Mouse (Mus musculus) embryonic facial prominence, embryonic 15.5 days (tissue): ENCODE results near the gene Zfp619. TPM values are rescaled to one million over a fixed set of nuclear protein-coding genes. Genes with fewer than 3 reads are reported as not detected.

Source experiments
- ATAC-seq: fragments of 200-750 bp; cut with Nextera tagmentation; 2 replicates; pipeline ENCODE4 v1.8.0; 2017; ENCODE audit warnings: low read depth, moderate TSS enrichment; ENCODE audit not compliant: insufficient number of reproducible peaks, low FRiP score, low TSS enrichment
- H3K27ac ChIP-seq: fragments of 300-500 bp; sonication (generic); replicated peaks from 2 replicates; pipeline ENCODE4 v1.5.1; 2015; ENCODE audit warnings: mild to moderate bottlenecking, inconsistent platforms
- H3K27me3 ChIP-seq: fragments of 300-500 bp; sonication (generic); 2 replicates; pipeline ENCODE4 v1.6.1; 2015; ENCODE audit warnings: inconsistent platforms
- H3K36me3 ChIP-seq: fragments of 300-500 bp; sonication (generic); 2 replicates; pipeline ENCODE4 v1.6.1; 2015; ENCODE audit warnings: mild to moderate bottlenecking, inconsistent platforms
- H3K4me1 ChIP-seq: fragments of 300-500 bp; sonication (generic); 2 replicates; pipeline ENCODE4 v1.6.1; 2015; ENCODE audit warnings: inconsistent platforms
- H3K4me2 ChIP-seq: fragments of 300-500 bp; sonication (generic); replicated peaks from 2 replicates; pipeline ENCODE4 v1.6.1; 2015; ENCODE audit warnings: mild to moderate bottlenecking, inconsistent platforms
- H3K4me3 ChIP-seq: fragments of 300-500 bp; sonication (generic); replicated peaks from 2 replicates; pipeline ENCODE4 v1.5.1; 2015; ENCODE audit warnings: mild to moderate bottlenecking, inconsistent platforms
- H3K9ac ChIP-seq: fragments of 300-500 bp; sonication (generic); 2 replicates; pipeline ENCODE4 v1.6.1; 2015; ENCODE audit warnings: inconsistent platforms
- H3K9me3 ChIP-seq: fragments of 300-500 bp; sonication (generic); replicated peaks from 2 replicates; pipeline ENCODE4 v1.6.1; 2016; ENCODE audit warnings: inconsistent platforms
- WGBS: fragments of 180-500 bp; shearing (Covaris S2); methylation state at CpG from one replicate; pipeline ENCODE4 v1.1.7; 2015; 5-methylcytosine and 5-hydroxymethylcytosine counted together
- polyA plus RNA-seq: library from polyadenylated mRNA; unstranded; fragments of >200 nt; fragmentation: Nextera tagmentation; extraction: Ambion mirVana; gene quantifications from 2 replicates; pipeline ENCODE4 v1.2.1, GENCODE M21; 2015

Zfp619 gene
- polyA plus RNA-seq, result 1.6 and 1.7 TPM in 2 replicates

- H3K27ac ChIP-seq, result peak within 1 kb of the TSS; percentile 99
- no peaks in the 10 kb centered on the region for H3K4me1 ChIP-seq
- H3K4me2 ChIP-seq, result peak within 1 kb of the TSS; percentile 46
- H3K9me3 ChIP-seq, result no peaks in the 10 kb centered on the region
- under 1% methylated on average over 43 of the region's 43 CpGs for WGBS
- ATAC-seq, result peak; percentile 99
- H3K27me3 ChIP-seq, result no peaks in the 10 kb centered on the region
- H3K36me3 ChIP-seq, result no peaks in the 10 kb centered on the region
- peak within 1 kb of the TSS; percentile 72 for H3K4me3 ChIP-seq
- peak within 1 kb of the TSS; percentile 80 for H3K9ac ChIP-seq
These were observed at the start of gene Zfp619 for GRCm38 (mm10) chr7:39517616-39518177. TSS of gene Zfp619 (plus strand) at chr7:39517766.

GRCm38 (mm10) chr7:39479013-39479412, 38.6 kb upstream of the Zfp619 start:
- H3K36me3 ChIP-seq, result peaks cover 28% of the 10 kb centered on the region
- H3K4me2 ChIP-seq, result no peak overlapping the region
- H3K4me1 ChIP-seq, result no peaks in the 10 kb centered on the region
- H3K9ac ChIP-seq, result no peak overlapping the region
- no peaks in the 10 kb centered on the region for H3K27me3 ChIP-seq
- H3K27ac ChIP-seq, result no peak overlapping the region
- ATAC-seq, result no peak
- WGBS, result 88% methylated on average over 2 of the region's 2 CpGs
- no peak overlapping the region for H3K4me3 ChIP-seq
- H3K9me3 ChIP-seq, result peaks cover 7% of the 10 kb centered on the region; the same call in 1 of the 2 replicates

DNA sequence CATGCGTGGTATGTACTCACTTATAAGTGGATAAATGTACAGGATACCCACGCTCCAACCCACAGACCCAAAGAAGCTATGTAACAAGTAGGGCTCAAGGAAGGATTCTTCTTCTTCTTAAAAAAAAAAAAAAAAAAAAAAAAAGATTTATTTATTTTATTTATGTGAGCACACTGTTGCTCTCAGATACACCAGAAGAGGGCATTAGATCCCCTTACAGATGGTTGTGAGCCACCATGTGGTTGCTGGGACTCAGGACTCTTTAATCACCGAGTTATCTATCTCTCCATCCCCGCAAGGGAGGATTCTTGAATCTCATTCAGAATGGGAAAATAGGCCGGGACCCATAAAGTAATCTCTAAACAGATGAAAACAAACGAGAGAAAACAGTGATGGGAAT, 33.2 kb upstream of the Zfp619 start:
- Histone ChIP-seq H3K4me1 (no peaks in the 10 kb centered on the region), H3K9ac (no peak overlapping the region), H3K36me3 (no peaks in the 10 kb centered on the region), H3K27me3 (no peaks in the 10 kb centered on the region), H3K27ac (no peak overlapping the region), H3K9me3 (no peaks in the 10 kb centered on the region), H3K4me3 (no peak overlapping the region), H3K4me2 (no peak overlapping the region)
- WGBS, result 56% methylated on average over 6 of the region's 6 CpGs
- no peak for ATAC-seq

GRCm38 (mm10) chr7:39487159-39487853, 30.3 kb upstream of the Zfp619 start:
- ATAC-seq, result no peak; the same call in 1 of the 2 replicates
- Histone ChIP-seq H3K4me2 (peak overlapping the region; percentile 84), H3K9ac (peak overlapping the region; percentile 57), H3K27ac (no peak overlapping the region), H3K27me3 (no peaks in the 10 kb centered on the region), H3K9me3 (no peaks in the 10 kb centered on the region), H3K4me3 (peak overlapping the region; percentile 53), H3K4me1 (no peaks in the 10 kb centered on the region), H3K36me3 (no peaks in the 10 kb centered on the region)
- 12% methylated on average over 23 of the region's 23 CpGs for WGBS

GRCm38 (mm10) chr7:39487854-39488205, 29.7 kb upstream of the Zfp619 start:
- WGBS, result 34% methylated on average over 9 of the region's 9 CpGs
- Histone ChIP-seq H3K27me3 (no peaks in the 10 kb centered on the region), H3K4me2 (peak overlapping the region; percentile 84), H3K27ac (no peak overlapping the region), H3K9me3 (no peaks in the 10 kb centered on the region), H3K9ac (peak overlapping the region; percentile 57; the same call in 1 of the 2 replicates), H3K4me1 (no peaks in the 10 kb centered on the region), H3K4me3 (peak overlapping the region; percentile 53), H3K36me3 (no peaks in the 10 kb centered on the region)
- no peak for ATAC-seq

- Histone ChIP-seq H3K36me3 (peaks cover 11% of the 10 kb centered on the region; the same call in 1 of the 2 replicates), H3K4me2 (no peak overlapping the region), H3K4me1 (no peaks in the 10 kb centered on the region), H3K9ac (no peak overlapping the region), H3K27me3 (no peaks in the 10 kb centered on the region), H3K9me3 (peaks cover 9% of the 10 kb centered on the region; the same call in 1 of the 2 replicates), H3K27ac (no peak overlapping the region), H3K4me3 (no peak overlapping the region)
- WGBS, result 75% methylated on average over 3 of the region's 3 CpGs
- no peak for ATAC-seq
These were observed 22.9 kb upstream of the Zfp619 start for GRCm38 (mm10) chr7:39494646-39495045.

DNA sequence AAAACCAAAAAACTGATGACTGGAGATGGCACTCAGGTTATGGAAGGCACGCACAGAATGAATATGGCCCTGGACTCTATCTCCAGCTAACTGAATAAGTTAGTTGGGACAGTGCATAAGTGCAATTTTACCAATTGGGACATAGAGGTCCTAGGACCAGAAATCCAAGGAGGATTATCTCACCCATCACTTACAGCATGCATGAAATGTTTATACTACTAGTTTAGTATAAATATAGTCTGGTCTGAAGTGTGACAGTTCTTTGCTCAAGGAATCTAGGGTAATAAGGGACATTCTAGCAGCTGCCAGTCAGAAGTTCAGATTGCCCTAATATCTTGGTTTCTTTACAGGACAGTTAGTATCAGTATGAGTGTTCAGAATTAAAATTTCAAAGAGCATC, 13.5 kb upstream of the Zfp619 start:
- H3K9me3 ChIP-seq, result no peaks in the 10 kb centered on the region
- H3K4me1 ChIP-seq, result no peaks in the 10 kb centered on the region
- H3K27ac ChIP-seq, result no peak overlapping the region
- no peak overlapping the region for H3K9ac ChIP-seq
- WGBS, result 87% methylated on average over 1 of the region's 1 CpGs
- H3K4me2 ChIP-seq, result no peak overlapping the region
- no peaks in the 10 kb centered on the region; the same call in 1 of the 2 replicates for H3K36me3 ChIP-seq
- ATAC-seq, result no peak
- H3K27me3 ChIP-seq, result no peaks in the 10 kb centered on the region
- no peak overlapping the region for H3K4me3 ChIP-seq

GRCm38 (mm10) chr7:39518362-39518761, 796 bp downstream of the Zfp619 start:
- H3K36me3 ChIP-seq, result no peaks in the 10 kb centered on the region
- no peaks in the 10 kb centered on the region for H3K4me1 ChIP-seq
- H3K4me3 ChIP-seq, result peak overlapping the region; percentile 72
- no peak overlapping the region for H3K9ac ChIP-seq
- H3K27ac ChIP-seq, result no peak overlapping the region
- WGBS, result 86% methylated on average over 12 of the region's 12 CpGs
- no peaks in the 10 kb centered on the region for H3K9me3 ChIP-seq
- no peaks in the 10 kb centered on the region for H3K27me3 ChIP-seq
- peak overlapping the region; percentile 46; the same call in 1 of the 2 replicates for H3K4me2 ChIP-seq
- ATAC-seq, result no peak

GRCm38 (mm10) chr7:39523703-39524424, 6.3 kb downstream of the Zfp619 start:
- ATAC-seq, result no peak
- H3K36me3 ChIP-seq, result no peaks in the 10 kb centered on the region
- H3K27me3 ChIP-seq, result no peaks in the 10 kb centered on the region
- H3K4me1 ChIP-seq, result no peaks in the 10 kb centered on the region
- no peak overlapping the region for H3K9ac ChIP-seq
- 84% methylated on average over 1 of the region's 1 CpGs for WGBS
- no peaks in the 10 kb centered on the region for H3K9me3 ChIP-seq
- no peak overlapping the region for H3K27ac ChIP-seq
- H3K4me2 ChIP-seq, result no peak overlapping the region
- H3K4me3 ChIP-seq, result no peak overlapping the region

DNA sequence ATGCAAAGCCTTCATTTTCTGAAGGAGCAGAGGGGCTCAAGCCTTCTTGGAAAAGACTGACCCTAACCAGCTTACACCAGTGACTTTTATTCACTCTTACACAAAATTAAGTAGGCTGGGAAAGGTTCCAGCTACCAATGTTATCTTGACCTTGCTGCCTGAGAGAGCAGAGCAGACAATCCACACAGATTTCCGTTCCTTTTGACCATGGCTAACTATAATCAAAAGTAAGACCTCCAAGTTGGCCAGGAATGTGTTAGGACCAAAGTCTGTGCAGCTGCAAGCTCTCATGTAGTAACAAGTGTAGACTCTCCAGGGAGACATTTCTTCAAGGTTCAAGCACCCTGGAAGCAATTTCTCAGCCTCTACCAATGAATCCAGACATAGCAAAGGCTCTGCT, 25.6 kb downstream of the Zfp619 start:
- H3K4me1 ChIP-seq, result no peaks in the 10 kb centered on the region
- H3K4me3 ChIP-seq, result no peak overlapping the region
- no peaks in the 10 kb centered on the region for H3K9me3 ChIP-seq
- H3K36me3 ChIP-seq, result no peaks in the 10 kb centered on the region
- no peak overlapping the region for H3K4me2 ChIP-seq
- no peak overlapping the region for H3K27ac ChIP-seq
- WGBS, result 93% methylated on average over 1 of the region's 1 CpGs
- no peak overlapping the region for H3K9ac ChIP-seq
- H3K27me3 ChIP-seq, result no peaks in the 10 kb centered on the region
- no peak for ATAC-seq
